Mouse (Mus musculus) CD4-positive, CD25-positive, alpha-beta regulatory T cell, adult 4 months (primary cell): Measurements from ENCODE around the gene Kansl3. TPM values are rescaled to one million over a fixed set of nuclear protein-coding genes. Genes with fewer than 3 reads are reported as not detected.

ENCODE experiments used
- ATAC-seq: one replicate; pipeline ENCODE4 v1.8.0; 2017
- polyA plus RNA-seq, 2 experiments: library from polyadenylated mRNA; unstranded; fragments of 100-300 nt; shearing (Covaris generic); gene quantifications; one replicate each; pipeline ENCODE4 v1.2.1; 2017

Kansl3 gene
- polyA plus RNA-seq, result 10 to 100 TPM; 52.6 to 88.0 TPM

GRCm38 (mm10) chr1:36368969-36369645 is at the start of gene Kansl3:
Gene Kansl3, minus strand, starts transcription at chr1:36369181.
- peak; percentile 87 for ATAC-seq

- ATAC-seq, result no peak
Measured at GRCm38 (mm10) chr1:36404531-36404930, 35.5 kb upstream of the Kansl3 start.

GRCm38 (mm10) chr1:36401509-36401908 is 32.5 kb upstream of the Kansl3 start:
- no peak for ATAC-seq

DNA sequence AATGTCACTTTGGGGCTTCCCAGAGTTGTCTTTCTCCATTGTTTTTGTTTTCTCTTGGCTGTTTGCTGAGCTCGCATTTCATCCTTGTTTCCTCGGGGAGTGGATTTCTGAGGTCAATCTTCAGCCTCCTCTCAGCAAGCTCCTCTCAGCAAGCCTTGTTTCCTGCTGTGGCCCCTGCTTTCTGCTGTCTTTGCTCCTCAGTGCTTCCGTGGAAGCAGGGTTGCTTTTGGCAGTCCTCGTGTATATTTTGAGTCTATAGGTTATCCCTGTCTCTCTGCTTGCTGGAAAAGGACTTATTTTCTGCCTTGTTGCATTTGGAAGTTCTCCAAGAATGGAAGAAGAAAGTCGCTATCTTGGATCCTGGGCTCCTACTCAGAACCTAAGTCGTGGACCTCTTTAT is 28.1 kb upstream of the Kansl3 start:
- no peak for ATAC-seq

- no peak for ATAC-seq
Measured at GRCm38 (mm10) chr1:36379582-36379981, 10.6 kb upstream of the Kansl3 start.

- no peak for ATAC-seq
Measured at GRCm38 (mm10) chr1:36378880-36379279, 9.9 kb upstream of the Kansl3 start.

GRCm38 (mm10) chr1:36371934-36372845 is 3.2 kb upstream of the Kansl3 start, which contains the start of gene Fer1l5:
Gene Fer1l5, plus strand, starts transcription at chr1:36372291.
- no peak for ATAC-seq

DNA sequence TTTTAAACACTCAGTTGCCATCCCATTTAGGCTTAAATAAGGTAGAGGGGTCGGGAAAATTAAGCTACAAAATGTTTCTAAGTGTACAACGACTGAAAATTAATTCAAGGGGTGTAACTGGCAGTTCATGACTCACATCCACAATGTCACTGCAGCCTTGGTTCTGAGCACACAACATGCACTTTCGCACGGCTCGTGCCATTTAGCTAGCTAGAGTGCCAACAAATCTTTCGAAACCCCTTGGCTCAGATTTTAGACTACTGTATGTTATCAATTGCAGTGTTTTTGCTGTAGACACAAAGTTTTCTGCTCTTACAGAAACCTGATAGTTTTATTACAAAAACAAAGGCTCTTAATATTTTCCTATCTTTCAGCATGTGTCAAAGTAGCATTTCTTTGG is 1.9 kb upstream of the Kansl3 start:
- no peak for ATAC-seq

GRCm38 (mm10) chr1:36368112-36368968 is 641 bp downstream of the Kansl3 start:
- ATAC-seq, result peak; percentile 60

GRCm38 (mm10) chr1:36367698-36368097 is 1.3 kb downstream of the Kansl3 start:
- ATAC-seq, result no peak

GRCm38 (mm10) chr1:36356955-36357695 is 11.9 kb downstream of the Kansl3 start:
- no peak for ATAC-seq

DNA sequence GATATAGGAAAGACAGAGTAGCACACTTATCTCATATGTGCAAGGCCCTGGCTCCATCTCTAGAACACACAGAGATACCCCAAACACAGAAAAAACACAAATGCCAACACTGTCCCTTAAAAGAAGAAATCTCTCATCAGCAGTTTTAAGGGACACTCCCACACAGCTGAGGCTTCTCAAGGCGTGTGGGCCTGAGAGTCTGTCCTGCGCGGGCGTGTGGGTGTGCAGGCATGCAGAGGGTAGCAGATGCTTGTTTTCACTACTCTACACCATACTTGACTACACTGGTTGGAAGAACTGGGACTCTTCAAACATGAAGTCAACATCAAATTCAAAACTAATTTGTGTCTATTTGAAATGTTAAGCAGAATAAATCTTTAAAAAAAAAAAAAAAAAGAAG is 16.6 kb downstream of the Kansl3 start:
- ATAC-seq, result no peak

- no peak for ATAC-seq
Measured at GRCm38 (mm10) chr1:36342547-36342946, 26.4 kb downstream of the Kansl3 start.

- no peak for ATAC-seq
Measured at GRCm38 (mm10) chr1:36332955-36333887, 35.8 kb downstream of the Kansl3 start.

DNA sequence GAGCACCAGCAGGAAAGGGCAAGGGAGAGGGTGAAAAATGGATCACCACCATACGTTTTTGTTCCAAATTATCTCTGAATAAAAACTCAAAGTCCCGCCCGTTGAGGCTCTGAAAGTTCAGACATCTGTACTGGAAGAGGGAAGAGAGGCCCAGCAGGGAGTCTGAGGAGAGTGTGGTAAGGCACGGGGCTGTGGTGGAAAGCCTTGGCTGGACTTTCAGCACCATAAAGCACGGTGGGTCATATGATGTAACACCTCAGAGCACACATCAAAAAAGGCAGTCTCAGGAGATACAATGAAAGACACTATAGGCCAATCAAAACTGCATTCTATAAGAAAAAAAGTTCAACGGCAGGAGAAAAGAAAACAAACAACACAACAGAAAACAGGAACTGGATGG is 37.2 kb downstream of the Kansl3 start:
- no peak for ATAC-seq

GRCm38 (mm10) chr1:36326815-36327214 is 42.2 kb downstream of the Kansl3 start:
- ATAC-seq, result no peak

DNA sequence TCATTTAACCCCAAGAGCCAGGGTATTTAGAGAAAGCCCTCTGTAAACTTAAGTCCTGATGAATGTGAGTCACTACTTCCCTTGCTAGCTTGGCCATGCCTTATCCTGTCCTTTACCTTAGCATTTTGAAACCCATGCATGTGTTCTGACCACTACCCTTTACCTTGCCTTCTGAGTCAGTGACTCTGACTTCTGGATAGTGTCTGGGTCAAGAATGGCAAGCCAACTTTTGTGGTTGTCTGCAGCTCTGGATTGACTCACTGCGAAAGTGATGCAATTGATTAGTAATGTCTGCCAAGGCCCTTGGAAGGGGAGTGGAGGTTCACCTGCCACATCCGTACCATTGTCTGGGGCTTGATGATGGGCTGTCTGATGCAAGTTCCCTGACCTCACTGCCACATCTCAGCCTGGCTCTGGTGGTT is 43.1 kb downstream of the Kansl3 start:
- ATAC-seq, result no peak

DNA sequence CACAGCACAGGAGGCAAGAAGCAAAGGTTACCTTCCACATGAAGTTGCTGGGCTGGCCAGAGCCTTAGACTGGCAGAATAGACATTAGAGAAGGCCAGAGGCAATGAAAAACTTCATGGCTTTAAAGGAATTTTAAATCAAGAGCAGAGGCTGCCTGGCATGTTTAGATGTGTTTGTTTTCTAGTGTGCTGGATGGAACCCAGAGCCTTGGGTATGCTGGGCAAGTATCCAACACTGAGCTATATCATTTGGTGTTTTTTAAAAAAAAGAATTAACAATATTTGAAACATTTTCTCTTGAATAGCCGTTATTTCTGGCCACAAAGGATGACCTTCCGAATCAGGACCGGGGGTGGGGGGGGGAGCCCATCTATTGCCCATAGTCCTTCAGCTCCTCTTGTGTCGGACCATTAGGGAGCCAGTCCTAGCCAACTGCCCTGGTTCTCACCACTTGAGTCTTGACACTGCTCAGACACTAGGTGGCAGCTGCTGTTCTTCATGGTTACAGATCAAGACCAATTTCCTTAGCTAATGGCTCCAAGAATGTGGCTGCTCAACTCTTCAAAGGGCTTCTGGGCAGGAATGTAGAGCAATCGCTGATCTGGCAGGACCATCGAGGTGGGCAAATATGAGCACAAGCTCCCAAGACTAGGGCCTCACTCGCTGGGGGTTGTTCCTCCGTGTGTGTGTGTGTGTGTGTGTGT is 45.1 kb downstream of the Kansl3 start:
- peak; percentile 57 for ATAC-seq

- no peak for ATAC-seq
Measured at GRCm38 (mm10) chr1:36323076-36323475, 45.9 kb downstream of the Kansl3 start.
